Mouse (Mus musculus) left cerebral cortex, adult 6 months (tissue): ENCODE data around the gene Ccdc126. TPM values are rescaled to one million over a fixed set of nuclear protein-coding genes. Genes with fewer than 3 reads are reported as not detected.

Experiments
- long read RNA-seq, 2 experiments: library from polyadenylated mRNA; unstranded; transcript quantifications; one replicate each; pipeline ENCODE4 v2.0.0; 2019 to 2020
- polyA plus RNA-seq: library from polyadenylated mRNA; unstranded; fragments of <200 nt; fragmentation: Nextera tagmentation; gene quantifications from 2 replicates; pipeline ENCODE4 v1.2.3, GENCODE M21; 2021

Gene Ccdc126
- polyA plus RNA-seq: 13.4 and 17.8 TPM in 2 replicates
- long read RNA-seq, experiment 1, transcript Ccdc126-201 (3 exons, 2,351 nt): major isoform, 148 of 157 reads
- long read RNA-seq, experiment 1, partial matches to known transcripts: 2 of 157 reads
- long read RNA-seq, experiment 1, other reads (novel, unspliced or antisense): 7 of 157 reads
- long read RNA-seq, experiment 2, transcript Ccdc126-201 (3 exons, 2,351 nt): major isoform, 22 of 27 reads
- long read RNA-seq, experiment 2, partial matches to known transcripts: 0 of 27 reads
- long read RNA-seq, experiment 2, other reads (novel, unspliced or antisense): 5 of 27 reads

GRCm38 (mm10) chr6:49318966-49319594, at the start of gene Ccdc126:
TSS of gene Ccdc126 (plus strand) at chr6:49319274.

GRCm38 (mm10) chr6:49367159-49368054, 48.3 kb downstream of the Ccdc126 start, which contains the start of gene Fam221a:
TSS of gene Fam221a (plus strand) at chr6:49367739.

Other genes with a start within 250 kb of the Ccdc126 start
- gene Malsu1, start 245.5 kb upstream of the Ccdc126 start, polyA plus RNA-seq: 32.4 and 41.5 TPM in 2 replicates
- gene Igf2bp3, start 104.3 kb upstream of the Ccdc126 start, polyA plus RNA-seq: 3.9 and 5.9 TPM in 2 replicates
- gene Tra2a, start 55.2 kb upstream of the Ccdc126 start, polyA plus RNA-seq: 15.5 and 23.1 TPM in 2 replicates
- gene Fam221a, start 48.5 kb downstream of the Ccdc126 start, polyA plus RNA-seq: 1.0 and 2.0 TPM in 2 replicates
- not detected in 2 replicates for gene Stk31, start 76.3 kb downstream of the Ccdc126 start, polyA plus RNA-seq